Mouse (Mus musculus): ENCODE measurements around the gene Gsdme.

- TF ChIP-seq EP300 (IDR thresholded peaks at IDR 0.05; ENCODE audit: low read depth) (no peak), CTCF (IDR thresholded peaks at IDR 0.05; ENCODE audit: low read depth) (no peak)
These were observed 48.3 kb downstream of the Gsdme start for GRCm38 (mm10) chr6:50215373-50215745.
